Mouse (Mus musculus) C2C12 (cell line): ENCODE measurements around the gene Gzf1. TPM values are rescaled to one million over a fixed set of nuclear protein-coding genes. Genes with fewer than 3 reads are reported as not detected.
A peak's percentile ranks its signal among the peaks of the same experiment; 100 is the strongest.

ENCODE experiments used
- H3K27me3 ChIP-seq: one replicate; pipeline ENCODE4 v1.6.1; 2011; ENCODE audit not compliant: control insufficient read depth, insufficient read depth, insufficient read length
- H3K36me3 ChIP-seq: one replicate; pipeline ENCODE4 v1.6.1; 2011; ENCODE audit not compliant: control insufficient read depth, insufficient read depth
- H3K4me3 ChIP-seq: one replicate; pipeline ENCODE4 v1.5.1; 2011; ENCODE audit warnings: mild to moderate bottlenecking, control low read depth; ENCODE audit not compliant: poor library complexity, insufficient read depth, severe bottlenecking
- H3K79me2 ChIP-seq: one replicate; pipeline ENCODE4 v1.6.1; 2011; ENCODE audit not compliant: control insufficient read depth, insufficient read depth
- H3K79me3 ChIP-seq: one replicate; pipeline ENCODE4 v1.6.1; 2011; ENCODE audit warnings: low read depth, control low read depth
- H3ac ChIP-seq: one replicate; pipeline ENCODE3; 2011; ENCODE audit warnings: low read depth; ENCODE audit not compliant: control insufficient read depth, insufficient read length
- FOSL1 ChIP-seq: IDR thresholded peaks from one replicate; pipeline ENCODE4 v1.8.0; 2011; ENCODE audit warnings: mild to moderate bottlenecking, low read length; ENCODE audit not compliant: poor library complexity, insufficient read depth, severe bottlenecking
- MAX ChIP-seq: IDR thresholded peaks from one replicate; pipeline ENCODE4 v1.6.1; 2011; ENCODE audit warnings: mild to moderate bottlenecking, control low read depth
- MYOD1 ChIP-seq: IDR thresholded peaks from one replicate; pipeline ENCODE4 v1.6.1; 2011; ENCODE audit warnings: low read depth; ENCODE audit not compliant: control insufficient read depth, insufficient read length
- polyA plus RNA-seq: library from polyadenylated mRNA; unstranded; fragments of >200 nt; fragmentation: generic; extraction: Trizol; gene quantifications from one replicate; pipeline ENCODE4 v1.2.1, GENCODE M21; 2012; ENCODE audit warnings: missing spikeins

Gene Gzf1
- polyA plus RNA-seq, 1 experiment = 6.9 TPM

GRCm38 (mm10) chr2:148732327-148733000 is 51.6 kb downstream of the Gzf1 start, which contains the start of gene Napb:
Napb (minus strand) TSS chr2:148732467.
- Histone ChIP-seq H3K36me3 (no peaks in the 10 kb centered on the region), H3K79me3 (peaks cover 2% of the 10 kb centered on the region), H3K4me3 (peak within 1 kb of the TSS; percentile 85), H3K27me3 (no peaks in the 10 kb centered on the region), H3ac (peak within 1 kb of the TSS; percentile 75), H3K79me2 (no peaks in the 10 kb centered on the region)
- TF ChIP-seq MAX (no peak), FOSL1 (no peak), MYOD1 (peak; percentile 23)

Other genes starting within 250 kb of the Gzf1 start
- gene Cd93, start 237.5 kb upstream of the Gzf1 start, polyA plus RNA-seq = 0.07 TPM
- gene Nxt1, start 8.4 kb upstream of the Gzf1 start, polyA plus RNA-seq = 77.3 TPM
- gene Napb, start 51.4 kb downstream of the Gzf1 start, polyA plus RNA-seq = 0.62 TPM
- 0.12 TPM for gene Cstl1, start 69.3 kb downstream of the Gzf1 start, polyA plus RNA-seq
- gene Cst11, start 90.5 kb downstream of the Gzf1 start, polyA plus RNA-seq = not detected
- not detected for gene 8030411F24Rik, start 101.0 kb downstream of the Gzf1 start, polyA plus RNA-seq
- gene Cst12, start 108.3 kb downstream of the Gzf1 start, polyA plus RNA-seq = not detected
- gene Cst8, start 117.8 kb downstream of the Gzf1 start, polyA plus RNA-seq = not detected
- not detected for gene Cst13, start 139.1 kb downstream of the Gzf1 start, polyA plus RNA-seq
- 0.06 TPM for gene Cst9, start 154.1 kb downstream of the Gzf1 start, polyA plus RNA-seq
- not detected for gene 9230104L09Rik, start 184.0 kb downstream of the Gzf1 start, polyA plus RNA-seq
- 617 TPM for gene Cst3, start 194.7 kb downstream of the Gzf1 start, polyA plus RNA-seq